Mouse (Mus musculus) erythroblast, embryonic 14.5 days (primary cell): Measurements from ENCODE around the gene Usp32. TPM values are rescaled to one million over a fixed set of nuclear protein-coding genes. Genes with fewer than 3 reads are reported as not detected.

Source experiments
- H3K27me3 ChIP-seq: 2 replicates; pipeline ENCODE4 v1.6.1; 2012; ENCODE audit warnings: inconsistent platforms; ENCODE audit not compliant: control insufficient read depth
- H3K36me3 ChIP-seq: 2 replicates; pipeline ENCODE4 v1.6.1; 2012; ENCODE audit warnings: mild to moderate bottlenecking, inconsistent platforms; ENCODE audit not compliant: control insufficient read depth
- H3K4me1 ChIP-seq: 2 replicates; pipeline ENCODE4 v1.6.1; 2012; ENCODE audit warnings: inconsistent platforms; ENCODE audit not compliant: control insufficient read depth
- H3K4me3 ChIP-seq: replicated peaks from 2 replicates; pipeline ENCODE3; 2012; ENCODE audit warnings: moderate library complexity, mild to moderate bottlenecking, inconsistent platforms
- H3K9me3 ChIP-seq: 2 replicates; pipeline ENCODE4 v1.6.1; 2012; ENCODE audit warnings: low read length, inconsistent platforms, mixed read lengths; ENCODE audit not compliant: control insufficient read depth
- GATA1 ChIP-seq: IDR thresholded peaks from 2 replicates; pipeline ENCODE4 v1.6.1; 2012; ENCODE audit warnings: low read length, inconsistent platforms, mixed read lengths
- TAL1 ChIP-seq: IDR thresholded peaks from 3 replicates; pipeline ENCODE4 v1.6.1; 2012; ENCODE audit warnings: low read length, inconsistent platforms, mixed read lengths
- polyA plus RNA-seq: library from polyadenylated mRNA; stranded (reverse); fragments of >175 nt; gene quantifications from 2 replicates; pipeline ENCODE4 v1.2.3, GENCODE M21; 2012

Usp32 gene
- polyA plus RNA-seq, 1 experiment = 5.8 TPM

- Histone ChIP-seq H3K4me1 (peaks cover 87% of the 10 kb centered on the region), H3K36me3 (peaks cover 89% of the 10 kb centered on the region)
- no peak for TF ChIP-seq GATA1
These were observed 11.1 kb downstream of the Usp32 start for GRCm38 (mm10) chr11:85128883-85129282.

DNA sequence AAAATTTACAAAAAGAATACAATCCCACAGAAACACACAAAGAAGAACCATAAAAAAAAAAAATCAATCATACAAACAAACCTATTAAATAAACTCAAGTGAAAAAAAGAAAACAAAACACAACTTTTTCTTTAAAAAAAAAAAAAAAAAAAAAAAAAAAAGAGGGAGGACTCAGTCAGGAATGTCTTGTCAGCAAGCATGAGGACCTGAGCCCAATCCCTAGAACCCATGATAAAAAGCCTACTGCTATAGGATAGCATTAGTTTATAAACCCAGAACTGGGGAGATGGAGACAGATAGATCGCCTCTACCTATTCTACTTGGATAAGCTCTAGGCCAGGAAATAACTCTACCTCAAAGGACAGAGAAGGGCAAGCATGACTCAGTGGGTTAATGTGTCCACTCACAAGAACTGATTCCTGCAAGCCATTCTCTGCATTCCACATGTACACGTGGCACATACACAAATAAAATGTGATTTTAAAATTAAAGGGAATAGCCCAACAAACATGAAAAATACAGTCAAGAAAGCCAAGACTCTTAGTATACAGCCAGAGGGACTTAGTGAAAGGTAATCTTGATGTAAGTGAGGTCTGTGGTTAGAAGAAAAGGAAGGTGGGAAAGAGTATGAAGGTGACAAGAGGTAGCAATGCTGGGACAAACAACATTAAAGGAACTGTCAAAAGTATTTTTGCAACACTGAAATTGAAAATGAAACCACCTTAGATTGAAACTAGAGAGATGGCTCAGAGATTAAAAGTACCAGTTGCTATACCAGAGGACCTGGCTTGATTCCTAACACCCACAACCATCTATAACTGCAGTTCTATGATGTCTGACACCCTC, 13.5 kb downstream of the Usp32 start:
- Histone ChIP-seq H3K4me3 (peak overlapping the region; percentile 9), H3K27me3 (no peaks in the 10 kb centered on the region), H3K9me3 (no peaks in the 10 kb centered on the region), H3K36me3 (peaks cover 88% of the 10 kb centered on the region), H3K4me1 (peaks cover 89% of the 10 kb centered on the region)
- TF ChIP-seq TAL1 (no peak), GATA1 (no peak)

More at GRCm38 (mm10) chr11:85128883-85129282, 11.1 kb downstream of the Usp32 start:
- no peaks in the 10 kb centered on the region for H3K9me3 ChIP-seq
- H3K4me3 ChIP-seq = peak overlapping the region; percentile 22
- no peaks in the 10 kb centered on the region for H3K27me3 ChIP-seq

- no peaks in the 10 kb centered on the region for H3K9me3 ChIP-seq
- H3K4me1 ChIP-seq = peaks cover 91% of the 10 kb centered on the region
- peaks cover 91% of the 10 kb centered on the region for H3K36me3 ChIP-seq
- H3K4me3 ChIP-seq = no peak overlapping the region
- no peaks in the 10 kb centered on the region for H3K27me3 ChIP-seq
- TF ChIP-seq GATA1 (no peak), TAL1 (no peak)
These were observed 16.5 kb downstream of the Usp32 start for GRCm38 (mm10) chr11:85123267-85123992.

DNA sequence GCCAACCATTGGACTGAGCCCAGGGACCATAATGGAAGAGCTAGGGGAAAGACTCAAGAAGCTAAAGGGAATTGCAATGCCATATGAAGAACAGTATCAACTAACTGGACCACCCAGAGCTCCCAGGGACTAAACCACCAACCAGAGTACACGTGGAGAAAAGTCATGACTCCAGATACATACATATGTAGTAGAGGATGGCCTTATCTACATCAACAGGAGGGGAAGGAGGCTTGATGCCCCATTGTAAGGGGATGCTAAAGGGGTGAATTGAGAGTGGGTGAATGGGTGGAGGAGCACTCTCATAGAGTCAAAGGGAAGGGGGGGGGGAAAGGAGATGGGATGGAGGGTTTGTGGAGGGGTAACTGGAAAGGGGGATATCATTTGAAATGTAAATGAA, 17.9 kb downstream of the Usp32 start:
- Histone ChIP-seq H3K36me3 (peaks cover 87% of the 10 kb centered on the region), H3K4me1 (peaks cover 92% of the 10 kb centered on the region), H3K27me3 (no peaks in the 10 kb centered on the region), H3K9me3 (no peaks in the 10 kb centered on the region), H3K4me3 (no peak overlapping the region)
- TF ChIP-seq TAL1 = no peak
- TF ChIP-seq GATA1 = no peak

DNA sequence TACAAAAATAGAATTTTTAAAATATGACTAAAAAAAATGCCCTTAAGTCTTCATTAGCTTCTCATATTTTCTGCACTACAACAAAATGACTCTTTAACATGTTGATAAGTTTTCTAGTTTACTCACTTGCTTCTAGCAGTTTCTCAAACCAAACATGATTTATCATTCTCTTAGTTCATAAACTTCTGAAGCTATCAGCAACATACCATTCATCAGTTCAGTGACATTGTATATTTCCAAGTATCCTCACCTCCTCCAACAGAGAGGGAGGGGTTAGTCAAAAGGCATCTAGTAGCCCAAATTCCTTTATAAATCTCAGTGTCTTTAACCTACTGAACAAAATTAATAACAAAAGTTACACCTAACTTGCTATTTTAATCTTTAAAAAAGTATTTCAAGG, 22.8 kb downstream of the Usp32 start:
- TF ChIP-seq TAL1 (0 out of 3 replicates have a peak, but pooled peaks have one; percentile 16), GATA1 (no peak; the same call in 1 of the 2 replicates)
- Histone ChIP-seq H3K27me3 (no peaks in the 10 kb centered on the region), H3K4me3 (peak overlapping the region; percentile 41), H3K9me3 (no peaks in the 10 kb centered on the region), H3K36me3 (peaks cover 76% of the 10 kb centered on the region), H3K4me1 (peaks cover 99% of the 10 kb centered on the region)

GRCm38 (mm10) chr11:85116084-85116844, 23.7 kb downstream of the Usp32 start:
- peak overlapping the region; percentile 41 for H3K4me3 ChIP-seq
- H3K27me3 ChIP-seq = no peaks in the 10 kb centered on the region
- peaks cover 94% of the 10 kb centered on the region for H3K4me1 ChIP-seq
- TF ChIP-seq TAL1 = peak; percentile 91
- peak; percentile 90 for TF ChIP-seq GATA1
- peaks cover 2% of the 10 kb centered on the region for H3K9me3 ChIP-seq
- H3K36me3 ChIP-seq = peaks cover 76% of the 10 kb centered on the region

DNA sequence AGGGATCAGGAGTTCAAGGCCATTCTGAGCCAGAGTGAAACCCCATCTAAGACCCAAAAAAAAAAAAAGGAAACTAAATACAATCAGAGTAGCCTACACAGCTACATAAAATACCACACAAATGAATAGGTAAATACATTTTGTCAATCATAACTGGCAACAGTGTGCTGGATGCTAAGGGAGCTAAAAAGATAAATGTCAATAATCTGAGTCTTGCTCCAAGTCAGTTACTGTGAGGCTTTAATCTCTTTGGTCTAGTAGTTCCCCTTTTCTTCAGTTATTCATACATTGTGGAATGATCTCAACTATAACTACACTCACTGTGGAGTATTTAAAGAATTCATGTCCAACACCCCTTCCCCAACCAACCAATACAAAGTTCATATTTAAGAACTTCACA, 30.0 kb downstream of the Usp32 start:
- peaks cover 80% of the 10 kb centered on the region for H3K36me3 ChIP-seq
- TF ChIP-seq TAL1 (no peak), GATA1 (no peak)
- H3K9me3 ChIP-seq = peaks cover 6% of the 10 kb centered on the region
- no peaks in the 10 kb centered on the region for H3K27me3 ChIP-seq
- peaks cover 91% of the 10 kb centered on the region for H3K4me1 ChIP-seq
- no peak overlapping the region for H3K4me3 ChIP-seq

DNA sequence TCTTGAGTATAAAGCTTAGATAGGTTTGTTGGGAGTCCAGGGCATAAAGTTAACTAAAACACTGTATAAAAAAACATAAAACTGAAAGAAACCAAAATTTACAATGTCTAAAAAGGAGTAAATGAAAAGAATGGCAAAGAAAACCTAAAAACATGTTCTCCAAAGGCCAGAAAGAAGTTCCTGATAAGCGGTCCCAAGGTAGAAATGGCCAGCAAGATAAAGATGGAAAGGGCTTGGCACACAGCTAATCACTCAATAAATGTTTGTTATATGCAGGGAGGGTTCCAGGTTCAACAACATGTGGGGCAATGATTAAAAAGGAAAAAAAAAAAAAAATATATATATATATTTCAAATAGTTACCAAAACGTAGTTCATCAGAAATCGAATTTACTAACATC, 32.7 kb downstream of the Usp32 start:
- TF ChIP-seq GATA1 (peak; percentile 84), TAL1 (peak; percentile 70)
- Histone ChIP-seq H3K4me1 (peaks cover 89% of the 10 kb centered on the region), H3K4me3 (peak overlapping the region; percentile 41), H3K36me3 (peaks cover 80% of the 10 kb centered on the region), H3K9me3 (peaks cover 6% of the 10 kb centered on the region), H3K27me3 (no peaks in the 10 kb centered on the region)

DNA sequence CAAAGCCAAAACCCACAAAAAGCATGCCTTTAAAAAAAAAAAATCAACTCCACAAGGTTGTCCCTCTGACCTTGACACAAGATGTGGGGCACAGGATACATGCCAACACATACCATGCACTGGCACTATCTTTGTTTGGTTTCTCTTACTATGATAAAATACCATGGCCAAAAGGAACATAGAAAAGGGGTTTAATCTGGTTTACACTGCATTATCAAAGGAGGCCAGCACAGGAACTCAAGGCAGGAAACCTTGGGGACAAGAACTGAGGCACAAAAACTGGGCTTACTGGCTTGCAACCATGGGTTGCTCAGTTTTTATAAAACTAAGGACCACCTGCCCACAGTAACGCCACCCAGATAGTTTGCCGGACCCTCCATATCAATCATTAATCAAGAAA, 34.1 kb downstream of the Usp32 start:
- Histone ChIP-seq H3K27me3 (no peaks in the 10 kb centered on the region), H3K36me3 (peaks cover 80% of the 10 kb centered on the region), H3K4me3 (no peak overlapping the region), H3K4me1 (peaks cover 89% of the 10 kb centered on the region), H3K9me3 (no peaks in the 10 kb centered on the region)
- TF ChIP-seq GATA1 = no peak
- no peak for TF ChIP-seq TAL1
